Mouse (Mus musculus): ENCODE results near the gene Trim9.

The Trim9 gene

GRCm38 (mm10) chr12:70216229-70216800 is 131.1 kb downstream of the Trim9 start:
- in situ Hi-C loops (cut with MboI, MseI): no loop called here

- in situ Hi-C loops (cut with MboI, MseI): no loop called here
Observed at GRCm38 (mm10) chr12:70214281-70214680, 133.1 kb downstream of the Trim9 start.

- in situ Hi-C loops (cut with MboI, MseI): no loop called here
Observed at GRCm38 (mm10) chr12:70213601-70214000, 133.8 kb downstream of the Trim9 start.

GRCm38 (mm10) chr12:70212501-70212900 is 134.9 kb downstream of the Trim9 start:
- in situ Hi-C loops (cut with MboI, MseI): no loop called here

- in situ Hi-C loops (cut with MboI, MseI): no loop called here
Observed at GRCm38 (mm10) chr12:70208214-70208613, 139.2 kb downstream of the Trim9 start.

- in situ Hi-C loops (cut with MboI, MseI): no loop called here
Observed at GRCm38 (mm10) chr12:70204433-70204832, 143.0 kb downstream of the Trim9 start.

- in situ Hi-C loops (cut with MboI, MseI): no loop called here
Observed at GRCm38 (mm10) chr12:70201926-70202529, 145.4 kb downstream of the Trim9 start.

GRCm38 (mm10) chr12:70196341-70196740 is 151.1 kb downstream of the Trim9 start:
- in situ Hi-C loops (cut with MboI, MseI): no loop called here

GRCm38 (mm10) chr12:70195426-70195825 is 152.0 kb downstream of the Trim9 start:
- in situ Hi-C loops (cut with MboI, MseI): no loop called here

All from T-helper 2 cell (primary cell).